Mouse (Mus musculus): ENCODE measurements around the gene Vmn1r174.
"Not testable (repeated sequence)": the region's sequence is repeated elsewhere in the genome, so short reads cannot be mapped to it uniquely, and the experiment has no call there.

The Vmn1r174 gene

GRCm38 (mm10) chr7:23751970-23752369 lies at the start of gene Vmn1r174:
Gene Vmn1r174, plus strand, starts transcription at chr7:23752270.
- DNase-seq (ENCODE audit: low read depth, low spot score), result not testable (repeated sequence)

- no peak for DNase-seq (ENCODE audit: low read depth, low spot score)
These were observed 32.5 kb downstream of the Vmn1r174 start for GRCm38 (mm10) chr7:23784526-23784925.

GRCm38 (mm10) chr7:23810543-23810942 lies 58.5 kb downstream of the Vmn1r174 start, which contains the start of gene Vmn1r175:
Gene Vmn1r175, minus strand, starts transcription at chr7:23810643.
- DNase-seq (ENCODE audit: low read depth, low spot score), result not testable (repeated sequence)

Data from telencephalon, adult 2 months (tissue).